Mouse (Mus musculus): ENCODE data around the gene Styx.
"Not testable (repeated sequence)": the region's sequence is repeated elsewhere in the genome, so short reads cannot be mapped to it uniquely, and the experiment has no call there.

Gene Styx

DNA sequence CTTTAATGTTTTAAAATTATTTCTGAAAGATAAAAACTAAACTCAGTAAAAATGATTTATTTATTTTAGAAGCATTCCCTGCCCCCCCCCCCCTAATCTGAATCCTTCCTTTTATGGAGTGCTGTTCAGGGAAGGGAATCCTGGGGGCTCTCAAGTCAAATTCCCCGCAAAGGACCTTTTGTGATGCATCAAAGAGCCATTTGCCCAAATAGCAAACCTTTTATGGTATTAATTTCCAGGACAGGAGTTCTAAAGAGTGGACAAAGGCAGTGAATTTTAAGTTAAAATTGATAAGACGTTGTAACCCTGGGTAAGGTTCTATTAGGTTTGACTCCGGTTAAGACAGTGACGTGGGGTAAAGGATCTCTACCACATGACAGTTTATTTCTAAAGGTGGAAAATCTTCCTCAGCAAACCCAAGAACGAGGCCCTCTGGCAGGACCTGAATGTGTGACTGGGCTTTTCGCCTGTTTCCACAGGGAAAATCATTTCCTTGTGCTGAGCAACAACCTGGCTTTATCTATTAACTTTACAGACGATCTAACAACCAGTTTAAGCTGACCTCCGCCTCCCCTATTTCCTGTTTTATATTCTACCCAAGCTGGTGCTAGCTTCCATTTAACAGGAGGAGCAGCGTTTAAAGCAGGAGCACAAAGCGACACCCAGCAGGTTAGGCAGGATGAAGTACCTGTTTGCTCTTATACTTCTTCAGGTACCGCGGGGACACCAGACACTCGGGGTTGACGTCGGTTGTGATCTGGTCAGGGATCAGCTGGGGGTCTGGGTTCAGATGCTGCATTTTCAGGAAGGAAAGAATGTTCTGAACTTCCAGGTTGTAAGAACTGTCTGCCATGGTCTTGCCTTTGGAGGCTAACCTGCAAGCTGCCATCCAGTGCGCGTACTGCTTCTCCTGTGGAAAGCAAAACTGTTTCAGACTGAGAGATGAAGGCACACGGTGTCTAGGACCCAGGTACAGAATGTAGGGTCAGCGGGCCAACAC lies 113.4 kb downstream of the Styx start:
- no peak for DNase-seq (ENCODE audit: low spot score in 2 of 2)

GRCm38 (mm10) chr14:45466371-45466770 lies 115.5 kb downstream of the Styx start:
- DNase-seq (ENCODE audit: low spot score in 2 of 2) = not testable (repeated sequence)

- no peak for DNase-seq (ENCODE audit: low spot score in 2 of 2)
Observed at GRCm38 (mm10) chr14:45469446-45469845, 118.6 kb downstream of the Styx start.
